Mouse (Mus musculus): ENCODE measurements around the gene Trim66.

- no peak for TF ChIP-seq CTCF (IDR thresholded peaks at IDR 0.05; ENCODE audit: low read depth)
- no peak for TF ChIP-seq EP300 (IDR thresholded peaks at IDR 0.05; ENCODE audit: low read depth)
Measured at GRCm38 (mm10) chr7:109507119-109507518, 815 bp downstream of the Trim66 start.

Data from liver, postnatal 0 days (tissue).